Mouse (Mus musculus): ENCODE measurements around the gene Foxred1. TPM values are rescaled to one million over a fixed set of nuclear protein-coding genes. Genes with fewer than 3 reads are reported as not detected.

The Foxred1 gene
- polyA plus RNA-seq, 2 experiments from 2014 or later = 26.3 to 55.3 TPM

Other genes with a start within 250 kb of the Foxred1 start
- 10 to 100 TPM; 16.8 to 22.5 TPM for gene St3gal4, start 91.8 kb downstream of the Foxred1 start, polyA plus RNA-seq (2017; shearing (Covaris generic))
- gene Dcps, start 35.0 kb downstream of the Foxred1 start, polyA plus RNA-seq (2017; shearing (Covaris generic)) = 10 to 100 TPM; 70.6 to 90.4 TPM
- gene Srpr, start 10.9 kb downstream of the Foxred1 start, polyA plus RNA-seq (2017; shearing (Covaris generic)) = 100 to 1,000 TPM in 1 of 2 experiments, 10 to 100 TPM in 1; 90.5 to 119 TPM
- 1 to 10 TPM; 4.1 to 7.2 TPM for gene Tirap, start 10.8 kb downstream of the Foxred1 start, polyA plus RNA-seq (2017; shearing (Covaris generic))
- 10 to 100 TPM; 53.5 to 68.9 TPM for gene Fam118b, start 56.8 kb upstream of the Foxred1 start, polyA plus RNA-seq (2017; shearing (Covaris generic))
- gene Rpusd4, start 56.8 kb upstream of the Foxred1 start, polyA plus RNA-seq (2017; shearing (Covaris generic)) = 10 to 100 TPM; 38.3 to 60.7 TPM
- gene Cdon, start 210.1 kb upstream of the Foxred1 start, polyA plus RNA-seq (2017; shearing (Covaris generic)) = 1 to 10 TPM; 2.7 to 4.1 TPM

Data from CD4-positive, CD25-positive, alpha-beta regulatory T cell, adult 4 months (primary cell).